Comparison of ENCODE assay signal across 7 mouse cellular contexts in genomic region chr16:55550649-55551312, GRCm38 (mm10).
DNase-seq lines count a peak whose midpoint lies in the region; ATAC-seq and TF ChIP-seq lines count a peak whose summit lies in the region.

No protein-coding gene starts in this region.

- DNase-seq in liver, postnatal 0 days = no peak
- DNase-seq in liver, embryonic 11.5 days (ENCODE audit: low spot score) = no peak
- peak; percentile 78 for DNase-seq in brain, embryonic 14.5 days (ENCODE audit: low read depth)
- DNase-seq in midbrain, postnatal 0 days (ENCODE audit: low spot score) = peak; percentile 82
- DNase-seq in ovary, postnatal 14 days (ENCODE audit: low spot score) = no peak

- no peak overlapping the region for H3K4me3 ChIP-seq in liver, postnatal 0 days (ENCODE audit: low read depth, low read length)
- no peak overlapping the region for H3K4me3 ChIP-seq in liver, embryonic 11.5 days (ENCODE audit: low read depth, low read length)
- no peak overlapping the region for H3K4me3 ChIP-seq in hindbrain, embryonic 12.5 days
- no peak overlapping the region for H3K4me3 ChIP-seq in midbrain, postnatal 0 days (ENCODE audit: low read depth, low read length)
- no peak overlapping the region for H3K4me3 ChIP-seq in kidney, embryonic 14.5 days (ENCODE audit: low read length)

- no peak for TF ChIP-seq CTCF in liver, postnatal 0 days (IDR thresholded peaks at IDR 0.05; ENCODE audit: low read depth)
- no peak for TF ChIP-seq CTCF in brain, embryonic 14.5 days (IDR thresholded peaks at IDR 0.05; ENCODE audit: borderline replicate concordance, extremely low read depth, insufficient read depth, insufficient read length)
- TF ChIP-seq CTCF in midbrain, postnatal 0 days (IDR thresholded peaks at IDR 0.05) = no peak

- TF ChIP-seq POLR2A in brain, embryonic 14.5 days (IDR thresholded peaks at IDR 0.05; ENCODE audit: borderline replicate concordance, extremely low read depth, insufficient read depth, insufficient read length, poor library complexity, severe bottlenecking) = no peak

- no peaks in the 10 kb centered on the region for H3K9me3 ChIP-seq in liver, postnatal 0 days (ENCODE audit: low read length)
- no peaks in the 10 kb centered on the region for H3K9me3 ChIP-seq in liver, embryonic 11.5 days (ENCODE audit: control insufficient read depth, low read length)
- H3K9me3 ChIP-seq in hindbrain, embryonic 12.5 days (replicated peaks) = no peaks in the 10 kb centered on the region
- H3K9me3 ChIP-seq in midbrain, postnatal 0 days (ENCODE audit: low read length) = no peaks in the 10 kb centered on the region
- no peaks in the 10 kb centered on the region for H3K9me3 ChIP-seq in kidney, embryonic 14.5 days (ENCODE audit: control insufficient read depth, low read length)

- H3K36me3 ChIP-seq in liver, postnatal 0 days (replicated peaks; ENCODE audit: insufficient read depth, low read length) = no peaks in the 10 kb centered on the region
- H3K36me3 ChIP-seq in liver, embryonic 11.5 days (ENCODE audit: control insufficient read depth, insufficient read depth, low read length) = no peaks in the 10 kb centered on the region
- no peaks in the 10 kb centered on the region for H3K36me3 ChIP-seq in hindbrain, embryonic 12.5 days
- no peaks in the 10 kb centered on the region for H3K36me3 ChIP-seq in midbrain, postnatal 0 days (ENCODE audit: insufficient read depth, low read length)
- H3K36me3 ChIP-seq in kidney, embryonic 14.5 days (ENCODE audit: control insufficient read depth, insufficient read depth, low read length) = no peaks in the 10 kb centered on the region

- no peak; the same call in 1 of the 2 replicates for TF ChIP-seq EP300 in liver, postnatal 0 days (IDR thresholded peaks at IDR 0.05; ENCODE audit: low read depth)

- H3K4me2 ChIP-seq in liver, postnatal 0 days (ENCODE audit: low read depth, low read length) = no peak overlapping the region
- H3K4me2 ChIP-seq in liver, embryonic 11.5 days = no peak overlapping the region
- H3K4me2 ChIP-seq in hindbrain, embryonic 12.5 days (replicated peaks) = no peak overlapping the region
- H3K4me2 ChIP-seq in midbrain, postnatal 0 days (ENCODE audit: low read depth, low read length, poor library complexity, severe bottlenecking) = no peak overlapping the region
- no peak overlapping the region for H3K4me2 ChIP-seq in kidney, embryonic 14.5 days (replicated peaks; ENCODE audit: low read depth, low read length)

- H3K27ac ChIP-seq in liver, postnatal 0 days (ENCODE audit: low read depth) = no peak overlapping the region
- no peak overlapping the region for H3K27ac ChIP-seq in liver, embryonic 11.5 days (ENCODE audit: low read depth, low read length)
- no peak overlapping the region for H3K27ac ChIP-seq in hindbrain, embryonic 12.5 days
- no peak overlapping the region; the same call in 1 of the 2 replicates for H3K27ac ChIP-seq in midbrain, postnatal 0 days (ENCODE audit: low read depth, low read length)
- H3K27ac ChIP-seq in kidney, embryonic 14.5 days (ENCODE audit: low read depth, low read length) = no peak overlapping the region

- ATAC-seq in liver, postnatal 0 days = peak; percentile 56
- no peak for ATAC-seq in liver, embryonic 11.5 days (replicated peaks; ENCODE audit: low FRiP score)
- 0 out of 2 replicates have a peak, but pooled peaks have one; percentile 62 for ATAC-seq in hindbrain, embryonic 12.5 days (ENCODE audit: low FRiP score)
- ATAC-seq in midbrain, postnatal 0 days (ENCODE audit: low FRiP score) = peak; percentile 73; the same call in 1 of the 2 replicates
- ATAC-seq in kidney, embryonic 14.5 days (ENCODE audit: low FRiP score, low TSS enrichment) = no peak

- WGBS in liver, postnatal 0 days (ENCODE audit: insufficient replicate concordance) = 56% methylated on average over 4 of the region's 4 CpGs
- WGBS in liver, embryonic 11.5 days = 75% methylated on average over 4 of the region's 4 CpGs
- 40% methylated on average over 4 of the region's 4 CpGs for WGBS in hindbrain, embryonic 12.5 days
- 27% methylated on average over 4 of the region's 4 CpGs for WGBS in midbrain, postnatal 0 days
- 63% methylated on average over 4 of the region's 4 CpGs for WGBS in kidney, embryonic 14.5 days

- no peak overlapping the region for H3K9ac ChIP-seq in liver, postnatal 0 days (replicated peaks)
- H3K9ac ChIP-seq in liver, embryonic 11.5 days (ENCODE audit: low read depth, low read length) = no peak overlapping the region
- no peak overlapping the region for H3K9ac ChIP-seq in hindbrain, embryonic 12.5 days
- H3K9ac ChIP-seq in midbrain, postnatal 0 days (replicated peaks; ENCODE audit: low read length, poor library complexity, severe bottlenecking) = no peak overlapping the region
- H3K9ac ChIP-seq in kidney, embryonic 14.5 days (ENCODE audit: low read depth, low read length) = no peak overlapping the region

- H3K27me3 ChIP-seq in liver, postnatal 0 days (ENCODE audit: insufficient read depth, low read length) = no peaks in the 10 kb centered on the region
- no peaks in the 10 kb centered on the region for H3K27me3 ChIP-seq in liver, embryonic 11.5 days (replicated peaks; ENCODE audit: control insufficient read depth, insufficient read depth, low read length)
- no peaks in the 10 kb centered on the region for H3K27me3 ChIP-seq in hindbrain, embryonic 12.5 days
- no peaks in the 10 kb centered on the region for H3K27me3 ChIP-seq in midbrain, postnatal 0 days (ENCODE audit: insufficient read depth, low read length)
- no peaks in the 10 kb centered on the region for H3K27me3 ChIP-seq in kidney, embryonic 14.5 days (ENCODE audit: control insufficient read depth, insufficient read depth, low read length)

- no peaks in the 10 kb centered on the region for H3K4me1 ChIP-seq in liver, postnatal 0 days (ENCODE audit: insufficient read depth)
- no peaks in the 10 kb centered on the region for H3K4me1 ChIP-seq in liver, embryonic 11.5 days (replicated peaks; ENCODE audit: control insufficient read depth, insufficient read depth, low read length)
- H3K4me1 ChIP-seq in hindbrain, embryonic 12.5 days = 0 out of 2 replicates have a peak, but pooled peaks cover 2% of the 10 kb centered on the region
- peaks cover 1% of the 10 kb centered on the region for H3K4me1 ChIP-seq in midbrain, postnatal 0 days (ENCODE audit: insufficient read depth, low read length)
- no peaks in the 10 kb centered on the region for H3K4me1 ChIP-seq in kidney, embryonic 14.5 days (ENCODE audit: control insufficient read depth, insufficient read depth, low read length)

Comparison
In these comparisons a context has a peak if more than half of its experiments do, and no peak if none do; other contexts are left out.
1. ATAC-seq: peak in liver, postnatal 0 days (single experiment), hindbrain, embryonic 12.5 days (single experiment) and midbrain, postnatal 0 days (single experiment); none in liver, embryonic 11.5 days (single experiment) and kidney, embryonic 14.5 days (single experiment).
2. DNase-seq: peak in brain, embryonic 14.5 days (single experiment) and midbrain, postnatal 0 days (single experiment); none in liver, postnatal 0 days (single experiment), liver, embryonic 11.5 days (single experiment) and ovary, postnatal 14 days (single experiment).